In genomic region chr9:32509706-32510156, GRCm38 (mm10) we compare ENCODE assay signal across 11 mouse cellular contexts. TPM values are rescaled to one million over a fixed set of nuclear protein-coding genes. Genes with fewer than 3 reads are reported as not detected.
DNase-seq lines count a peak whose midpoint lies in the region; ATAC-seq and TF ChIP-seq lines count a peak whose summit lies in the region.
"Had no signal": no experiment of that assay in that cellular context is flagged by ENCODE, and none has a peak within 500 bp of the region (broad histone marks: within the 10 kb centered on the region; RNA-seq: fewer than 3 reads in every experiment).

No protein-coding gene starts in this region.

- TF ChIP-seq POLR2A in lung, adult 2 months (IDR thresholded peaks at IDR 0.05; ENCODE audit: borderline replicate concordance, extremely low read depth, low read depth, low read length), result no peak

- no peaks in the 10 kb centered on the region for H3K36me3 ChIP-seq in lung, embryonic 14.5 days (ENCODE audit: insufficient read depth)
- no peaks in the 10 kb centered on the region for H3K36me3 ChIP-seq in liver, embryonic 13.5 days
- no peaks in the 10 kb centered on the region for H3K36me3 ChIP-seq in forebrain, embryonic 16.5 days (ENCODE audit: control insufficient read depth, insufficient read depth)

- H3K27ac ChIP-seq in lung, embryonic 14.5 days (ENCODE audit: low read depth), result 0 out of 2 replicates have a peak overlapping the region, but pooled peaks have one; percentile 24
- peak overlapping the region; percentile 20; the same call in 1 of the 2 replicates for H3K27ac ChIP-seq in liver, embryonic 13.5 days
- H3K27ac ChIP-seq in forebrain, embryonic 16.5 days (ENCODE audit: low read length), result no peak overlapping the region
- H3K27ac ChIP-seq: stomach, postnatal 0 days had no signal

- no peak overlapping the region for H3K9ac ChIP-seq in lung, embryonic 14.5 days
- no peak overlapping the region for H3K9ac ChIP-seq in liver, embryonic 13.5 days
- H3K9ac ChIP-seq in forebrain, embryonic 16.5 days (replicated peaks; ENCODE audit: low read depth, low read length), result no peak overlapping the region
- H3K9ac ChIP-seq: forebrain, postnatal 0 days had no signal

- WGBS in lung, embryonic 14.5 days, result 59% methylated on average over 7 of the region's 7 CpGs
- 54% methylated on average over 7 of the region's 7 CpGs for WGBS in lung, adult 2 months
- WGBS in liver, embryonic 13.5 days (ENCODE audit: insufficient replicate concordance), result 14% methylated on average over 7 of the region's 7 CpGs
- WGBS in forebrain, embryonic 16.5 days, result 64% methylated on average over 7 of the region's 7 CpGs

- no peak for DNase-seq in lung, embryonic 14.5 days
- DNase-seq in lung, adult 2 months, result no peak
- no peak for DNase-seq in liver, embryonic 13.5 days
- peak; percentile 79 to 81 for DNase-seq in natural killer cell, adult 2 months (ENCODE audit: low spot score in 2 of 2)
- no peak for DNase-seq in urinary bladder, adult 18-20 months (ENCODE audit: low spot score in 2 of 2)
- DNase-seq in adrenal gland, adult 2 months, result no peak
- DNase-seq: cerebellum, postnatal 25 days; forebrain, postnatal 0 days had no signal

- ATAC-seq in lung, embryonic 14.5 days (ENCODE audit: insufficient read depth), result no peak
- ATAC-seq in liver, embryonic 13.5 days (ENCODE audit: low read depth), result no peak
- ATAC-seq in forebrain, embryonic 16.5 days, result no peak
- ATAC-seq: forebrain, postnatal 0 days; hindbrain, embryonic 16.5 days had no signal

- TF ChIP-seq CTCF in lung, embryonic 14.5 days (IDR thresholded peaks at IDR 0.05; ENCODE audit: low read depth), result no peak
- TF ChIP-seq CTCF in lung, adult 2 months (IDR thresholded peaks at IDR 0.05; ENCODE audit: insufficient read depth, low read length), result no peak

- no peak overlapping the region for H3K4me3 ChIP-seq in lung, embryonic 14.5 days (ENCODE audit: low read depth, low read length)
- no peak overlapping the region for H3K4me3 ChIP-seq in lung, adult 2 months (replicated peaks; ENCODE audit: extremely low read depth, low read depth, low read length)
- H3K4me3 ChIP-seq in liver, embryonic 13.5 days (replicated peaks), result no peak overlapping the region
- H3K4me3 ChIP-seq in forebrain, embryonic 16.5 days (replicated peaks; ENCODE audit: low read length), result no peak overlapping the region

- H3K4me1 ChIP-seq in lung, embryonic 14.5 days (ENCODE audit: insufficient read depth), result peaks cover 19% of the 10 kb centered on the region
- peaks cover 27% of the 10 kb centered on the region for H3K4me1 ChIP-seq in lung, adult 2 months (ENCODE audit: control insufficient read depth, insufficient read depth, low read length)
- peaks cover 78% of the 10 kb centered on the region for H3K4me1 ChIP-seq in liver, embryonic 13.5 days (replicated peaks)
- no peaks in the 10 kb centered on the region for H3K4me1 ChIP-seq in forebrain, embryonic 16.5 days (replicated peaks; ENCODE audit: control insufficient read depth, insufficient read depth, low read length)

- H3K4me2 ChIP-seq in lung, embryonic 14.5 days, result no peak overlapping the region
- no peak overlapping the region for H3K4me2 ChIP-seq in liver, embryonic 13.5 days
- no peak overlapping the region for H3K4me2 ChIP-seq in forebrain, embryonic 16.5 days (ENCODE audit: low read length)

- no peaks in the 10 kb centered on the region for H3K27me3 ChIP-seq in lung, embryonic 14.5 days (ENCODE audit: insufficient read depth, low read length)
- peaks cover 15% of the 10 kb centered on the region for H3K27me3 ChIP-seq in liver, embryonic 13.5 days
- H3K27me3 ChIP-seq in forebrain, embryonic 16.5 days (replicated peaks; ENCODE audit: control insufficient read depth, insufficient read depth, low read length), result no peaks in the 10 kb centered on the region

- H3K9me3 ChIP-seq in lung, embryonic 14.5 days (ENCODE audit: low read depth, low read length), result no peaks in the 10 kb centered on the region
- no peaks in the 10 kb centered on the region for H3K9me3 ChIP-seq in liver, embryonic 13.5 days (replicated peaks)
- no peaks in the 10 kb centered on the region for H3K9me3 ChIP-seq in forebrain, embryonic 16.5 days (ENCODE audit: control insufficient read depth, low read length)

RNA-seq across cellular contexts. Expression of gene Fli1, which starts 32.9 kb away (rescaled TPM):
- polyA plus RNA-seq in lung, embryonic 14.5 days (2014; fragmentation: Nextera tagmentation; extraction: Ambion mirVana), result 35.7 and 37.8 TPM in 2 replicates
- polyA plus RNA-seq in lung, adult 2 months (2012; rRNA removed), result 12.9 and 14.1 TPM in 2 replicates
- polyA plus RNA-seq in liver, embryonic 13.5 days (2015; fragmentation: Nextera tagmentation; extraction: Ambion mirVana), result 9.1 and 13.2 TPM in 2 replicates
- total RNA-seq in adrenal gland, adult 2 months (2021), result 10 to 100 TPM; 10.5 to 20.0 TPM
- 3.0 and 4.0 TPM in 2 replicates for polyA plus RNA-seq in adrenal gland, adult 2 months (2012; rRNA removed)
- polyA plus RNA-seq in forebrain, embryonic 16.5 days (2015; fragmentation: Nextera tagmentation; extraction: Ambion mirVana), result 7.3 and 7.8 TPM in 2 replicates

Comparison
In these comparisons a context has a peak if more than half of its experiments do, and no peak if none do; other contexts are left out.
1. DNase-seq: peak in natural killer cell, adult 2 months (2 of 2); none in lung, embryonic 14.5 days (single experiment), lung, adult 2 months (single experiment), liver, embryonic 13.5 days (single experiment), urinary bladder, adult 18-20 months (0 of 2) and adrenal gland, adult 2 months (single experiment).